Mouse (Mus musculus) embryonic facial prominence, embryonic 15.5 days (tissue): Measurements from ENCODE around the gene Ptprg. TPM values are rescaled to one million over a fixed set of nuclear protein-coding genes. Genes with fewer than 3 reads are reported as not detected.

Experiments used
- ATAC-seq: fragments of 200-750 bp; cut with Nextera tagmentation; 2 replicates; pipeline ENCODE4 v1.8.0; 2017; ENCODE audit warnings: low read depth, moderate TSS enrichment; ENCODE audit not compliant: insufficient number of reproducible peaks, low FRiP score, low TSS enrichment
- H3K27ac ChIP-seq: fragments of 300-500 bp; sonication (generic); replicated peaks from 2 replicates; pipeline ENCODE4 v1.5.1; 2015; ENCODE audit warnings: mild to moderate bottlenecking, inconsistent platforms
- H3K27me3 ChIP-seq: fragments of 300-500 bp; sonication (generic); 2 replicates; pipeline ENCODE4 v1.6.1; 2015; ENCODE audit warnings: inconsistent platforms
- H3K36me3 ChIP-seq: fragments of 300-500 bp; sonication (generic); 2 replicates; pipeline ENCODE4 v1.6.1; 2015; ENCODE audit warnings: mild to moderate bottlenecking, inconsistent platforms
- H3K4me1 ChIP-seq: fragments of 300-500 bp; sonication (generic); 2 replicates; pipeline ENCODE4 v1.6.1; 2015; ENCODE audit warnings: inconsistent platforms
- H3K4me2 ChIP-seq: fragments of 300-500 bp; sonication (generic); replicated peaks from 2 replicates; pipeline ENCODE4 v1.6.1; 2015; ENCODE audit warnings: mild to moderate bottlenecking, inconsistent platforms
- H3K4me3 ChIP-seq: fragments of 300-500 bp; sonication (generic); replicated peaks from 2 replicates; pipeline ENCODE4 v1.5.1; 2015; ENCODE audit warnings: mild to moderate bottlenecking, inconsistent platforms
- H3K9ac ChIP-seq: fragments of 300-500 bp; sonication (generic); 2 replicates; pipeline ENCODE4 v1.6.1; 2015; ENCODE audit warnings: inconsistent platforms
- H3K9me3 ChIP-seq: fragments of 300-500 bp; sonication (generic); replicated peaks from 2 replicates; pipeline ENCODE4 v1.6.1; 2016; ENCODE audit warnings: inconsistent platforms
- WGBS: fragments of 180-500 bp; shearing (Covaris S2); methylation state at CpG from one replicate; pipeline ENCODE4 v1.1.7; 2015; 5-methylcytosine and 5-hydroxymethylcytosine counted together
- polyA plus RNA-seq: library from polyadenylated mRNA; unstranded; fragments of >200 nt; fragmentation: Nextera tagmentation; extraction: Ambion mirVana; gene quantifications from 2 replicates; pipeline ENCODE4 v1.2.1, GENCODE M21; 2015

The Ptprg gene
- 21.6 and 25.6 TPM in 2 replicates for polyA plus RNA-seq

GRCm38 (mm10) chr14:11553273-11553665, at the start of gene Ptprg:
Gene Ptprg, plus strand, starts transcription at chr14:11553532.
- Histone ChIP-seq H3K36me3 (no peaks in the 10 kb centered on the region), H3K27ac (peak within 1 kb of the TSS; percentile 99), H3K4me2 (peak within 1 kb of the TSS; percentile 95), H3K27me3 (no peaks in the 10 kb centered on the region), H3K4me3 (peak within 1 kb of the TSS; percentile 65), H3K4me1 (peaks cover 22% of the 10 kb centered on the region), H3K9ac (peak within 1 kb of the TSS; percentile 77), H3K9me3 (no peaks in the 10 kb centered on the region)
- 0% methylated on average over 40 of the region's 40 CpGs for WGBS
- peak; percentile 85 for ATAC-seq

- Histone ChIP-seq H3K4me2 (no peak overlapping the region), H3K4me1 (peaks cover 5% of the 10 kb centered on the region; the same call in 1 of the 2 replicates), H3K4me3 (no peak overlapping the region), H3K9ac (no peak overlapping the region), H3K27me3 (no peaks in the 10 kb centered on the region), H3K9me3 (no peaks in the 10 kb centered on the region), H3K27ac (no peak overlapping the region), H3K36me3 (no peaks in the 10 kb centered on the region)
- 51% methylated on average over 7 of the region's 7 CpGs for WGBS
- ATAC-seq = no peak
These were observed 49.4 kb upstream of the Ptprg start for GRCm38 (mm10) chr14:11503803-11504365.

GRCm38 (mm10) chr14:11510173-11510572, 43.2 kb upstream of the Ptprg start:
- Histone ChIP-seq H3K27me3 (no peaks in the 10 kb centered on the region), H3K4me2 (no peak overlapping the region), H3K27ac (no peak overlapping the region), H3K4me3 (no peak overlapping the region), H3K4me1 (no peaks in the 10 kb centered on the region), H3K9ac (no peak overlapping the region), H3K9me3 (no peaks in the 10 kb centered on the region), H3K36me3 (no peaks in the 10 kb centered on the region)
- 82% methylated on average over 1 of the region's 1 CpGs for WGBS
- ATAC-seq = no peak

- Histone ChIP-seq H3K4me3 (no peak overlapping the region), H3K27me3 (no peaks in the 10 kb centered on the region), H3K4me1 (no peaks in the 10 kb centered on the region), H3K9me3 (no peaks in the 10 kb centered on the region), H3K36me3 (no peaks in the 10 kb centered on the region), H3K27ac (no peak overlapping the region), H3K9ac (no peak overlapping the region), H3K4me2 (no peak overlapping the region)
- ATAC-seq = no peak
- 81% methylated on average over 2 of the region's 2 CpGs for WGBS
These were observed 34.2 kb upstream of the Ptprg start for GRCm38 (mm10) chr14:11519171-11519570.

- H3K36me3 ChIP-seq = no peaks in the 10 kb centered on the region
- H3K27ac ChIP-seq = no peak overlapping the region
- ATAC-seq = no peak
- H3K27me3 ChIP-seq = no peaks in the 10 kb centered on the region
- H3K4me3 ChIP-seq = no peak overlapping the region
- 83% methylated on average over 3 of the region's 3 CpGs for WGBS
- H3K4me2 ChIP-seq = no peak overlapping the region
- H3K9me3 ChIP-seq = no peaks in the 10 kb centered on the region
- H3K9ac ChIP-seq = no peak overlapping the region
- no peaks in the 10 kb centered on the region for H3K4me1 ChIP-seq
These were observed 30.3 kb upstream of the Ptprg start for GRCm38 (mm10) chr14:11523052-11523451.

GRCm38 (mm10) chr14:11529591-11529990, 23.7 kb upstream of the Ptprg start:
- no peaks in the 10 kb centered on the region for H3K36me3 ChIP-seq
- no peak overlapping the region for H3K9ac ChIP-seq
- ATAC-seq = no peak
- no peak overlapping the region for H3K27ac ChIP-seq
- WGBS = 86% methylated on average over 4 of the region's 4 CpGs
- H3K4me1 ChIP-seq = 0 out of 2 replicates have a peak, but pooled peaks cover 4% of the 10 kb centered on the region
- H3K9me3 ChIP-seq = no peaks in the 10 kb centered on the region
- no peak overlapping the region for H3K4me2 ChIP-seq
- no peak overlapping the region for H3K4me3 ChIP-seq
- H3K27me3 ChIP-seq = no peaks in the 10 kb centered on the region

GRCm38 (mm10) chr14:11534456-11534855, 18.9 kb upstream of the Ptprg start:
- no peak overlapping the region for H3K4me3 ChIP-seq
- 46% methylated on average over 1 of the region's 1 CpGs for WGBS
- no peaks in the 10 kb centered on the region for H3K36me3 ChIP-seq
- 0 out of 2 replicates have a peak, but pooled peaks cover 4% of the 10 kb centered on the region for H3K4me1 ChIP-seq
- no peak for ATAC-seq
- no peaks in the 10 kb centered on the region for H3K9me3 ChIP-seq
- no peak overlapping the region for H3K9ac ChIP-seq
- no peaks in the 10 kb centered on the region for H3K27me3 ChIP-seq
- no peak overlapping the region for H3K27ac ChIP-seq
- no peak overlapping the region for H3K4me2 ChIP-seq

GRCm38 (mm10) chr14:11536121-11536520, 17.2 kb upstream of the Ptprg start:
- no peaks in the 10 kb centered on the region for H3K9me3 ChIP-seq
- no peak overlapping the region for H3K4me2 ChIP-seq
- WGBS = 74% methylated on average over 5 of the region's 5 CpGs
- no peak for ATAC-seq
- no peak overlapping the region for H3K9ac ChIP-seq
- no peak overlapping the region for H3K4me3 ChIP-seq
- H3K36me3 ChIP-seq = no peaks in the 10 kb centered on the region
- H3K27me3 ChIP-seq = no peaks in the 10 kb centered on the region
- H3K27ac ChIP-seq = no peak overlapping the region
- 0 out of 2 replicates have a peak, but pooled peaks cover 4% of the 10 kb centered on the region for H3K4me1 ChIP-seq

- Histone ChIP-seq H3K9ac (no peak overlapping the region), H3K9me3 (no peaks in the 10 kb centered on the region), H3K27me3 (no peaks in the 10 kb centered on the region), H3K27ac (no peak overlapping the region), H3K36me3 (no peaks in the 10 kb centered on the region), H3K4me2 (peak overlapping the region; percentile 95), H3K4me3 (peak overlapping the region; percentile 65), H3K4me1 (peaks cover 19% of the 10 kb centered on the region)
- no peak for ATAC-seq
- WGBS = 13% methylated on average over 11 of the region's 11 CpGs
These were observed 1.4 kb upstream of the Ptprg start for GRCm38 (mm10) chr14:11551892-11552291.

- no peaks in the 10 kb centered on the region for H3K9me3 ChIP-seq
- peak overlapping the region; percentile 95 for H3K4me2 ChIP-seq
- WGBS = under 1% methylated on average over 33 of the region's 33 CpGs
- no peak for ATAC-seq
- H3K4me1 ChIP-seq = peaks cover 22% of the 10 kb centered on the region
- no peaks in the 10 kb centered on the region for H3K27me3 ChIP-seq
- H3K36me3 ChIP-seq = no peaks in the 10 kb centered on the region
- peak overlapping the region; percentile 65 for H3K4me3 ChIP-seq
- H3K27ac ChIP-seq = peak overlapping the region; percentile 99
- peak overlapping the region; percentile 77 for H3K9ac ChIP-seq
These were observed 635 bp upstream of the Ptprg start for GRCm38 (mm10) chr14:11552521-11553272.

GRCm38 (mm10) chr14:11553679-11554305, 460 bp downstream of the Ptprg start:
- peak; percentile 64 for ATAC-seq
- Histone ChIP-seq H3K36me3 (no peaks in the 10 kb centered on the region), H3K4me1 (peaks cover 22% of the 10 kb centered on the region), H3K9ac (peak overlapping the region; percentile 77), H3K9me3 (no peaks in the 10 kb centered on the region), H3K4me2 (peak overlapping the region; percentile 95), H3K4me3 (peak overlapping the region; percentile 65), H3K27me3 (no peaks in the 10 kb centered on the region), H3K27ac (peak overlapping the region; percentile 99)
- under 1% methylated on average over 57 of the region's 57 CpGs for WGBS
